Mouse (Mus musculus): ENCODE measurements around the gene Nol7. TPM values are rescaled to one million over a fixed set of nuclear protein-coding genes. Genes with fewer than 3 reads are reported as not detected.

Nol7 gene
- total RNA-seq, 2 experiments from 2014 or later: 82.5 to 94.7 TPM

DNA sequence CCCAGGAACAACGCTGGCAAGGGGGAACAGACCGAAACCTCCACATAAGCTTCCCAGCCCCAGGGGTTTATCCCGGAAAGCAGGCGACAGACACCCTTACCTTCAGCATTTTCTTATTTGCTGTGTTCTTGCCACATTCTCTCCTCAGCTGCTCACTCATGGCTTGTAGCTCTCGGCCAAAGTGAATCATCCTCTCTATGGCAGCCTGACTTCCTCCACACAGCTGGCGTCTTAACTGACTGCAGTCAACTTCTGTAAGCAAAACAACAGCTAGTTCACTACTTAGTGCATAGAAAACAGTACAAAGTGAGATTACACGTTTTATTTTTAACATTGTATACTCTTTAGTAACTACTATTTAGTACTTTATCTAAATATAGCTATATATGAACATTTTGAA lies 14.1 kb downstream of the Nol7 start:
- no peak for DNase-seq (ENCODE audit: extremely low spot score in 1 of 2, low spot score in 2 of 2)
- intact Hi-C loops (cut with DNase I): no loop called here

DNA sequence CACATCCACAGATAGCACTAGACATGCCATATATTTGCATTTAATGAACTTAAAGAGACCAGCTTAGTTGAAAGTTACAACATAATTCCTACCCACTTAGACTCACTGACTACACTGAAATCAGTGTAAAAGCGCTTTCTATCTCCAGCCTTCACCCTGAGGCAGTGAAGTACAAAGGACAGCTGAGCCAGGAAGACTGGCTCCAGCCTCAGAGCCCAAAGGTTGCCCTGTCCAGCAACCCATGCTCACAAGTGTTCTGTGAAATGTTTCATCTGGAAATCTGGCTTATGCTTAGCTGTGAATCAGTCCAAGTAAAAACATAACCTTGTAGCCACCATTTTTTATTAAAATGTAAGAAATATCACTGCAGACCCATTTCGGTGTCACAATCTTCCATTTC lies 15.4 kb downstream of the Nol7 start:
- no peak for DNase-seq (ENCODE audit: extremely low spot score in 1 of 2, low spot score in 2 of 2)
- intact Hi-C loops (cut with DNase I): no loop called here

DNA sequence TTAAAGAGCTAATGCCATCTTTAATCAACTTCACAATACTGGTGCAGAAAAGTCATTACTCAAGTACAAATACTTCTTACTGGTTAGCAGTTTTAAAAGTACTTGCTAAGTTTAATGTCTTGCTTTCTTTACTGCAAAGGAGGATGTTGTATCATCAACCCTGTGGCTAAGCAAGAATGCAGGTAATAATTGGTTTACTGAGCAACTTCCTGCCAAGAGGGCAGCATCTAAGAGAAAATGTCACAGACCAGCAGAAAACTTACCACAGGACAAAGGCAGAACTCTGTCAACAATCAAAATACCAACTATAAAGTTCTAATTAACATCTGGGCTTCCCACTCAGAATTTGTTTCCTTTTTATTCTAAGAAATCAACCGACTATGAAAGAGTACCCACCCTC lies 17.1 kb downstream of the Nol7 start:
- intact Hi-C loops (cut with DNase I): no loop called here
- DNase-seq (ENCODE audit: extremely low spot score in 1 of 2, low spot score in 2 of 2): no peak

- DNase-seq (ENCODE audit: extremely low spot score in 1 of 2, low spot score in 2 of 2): peak in 1 of 2 experiments; percentile 15
- intact Hi-C loops (cut with DNase I): no loop called here
Observed at GRCm38 (mm10) chr13:43428436-43428835, 30.2 kb downstream of the Nol7 start.

DNA sequence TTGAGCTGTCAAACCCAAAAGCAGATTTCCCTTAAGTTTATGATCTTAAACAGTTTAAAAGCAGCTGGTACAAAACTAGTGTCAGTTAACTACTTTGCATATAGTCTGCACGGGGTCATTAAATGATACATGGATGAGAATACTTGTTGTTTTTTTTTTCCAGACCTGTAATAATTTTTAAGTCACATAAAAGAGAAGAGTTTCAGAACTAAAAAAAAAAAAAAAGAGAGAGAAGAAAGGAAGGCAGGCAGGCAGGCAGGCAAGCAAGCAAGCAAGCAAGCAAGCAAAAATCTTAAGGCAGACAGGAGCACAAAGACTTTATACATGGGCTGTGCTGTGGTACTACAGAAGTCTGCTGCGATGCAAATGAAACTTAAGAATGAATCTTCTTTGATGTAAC lies 35.2 kb downstream of the Nol7 start:
- DNase-seq (ENCODE audit: extremely low spot score in 1 of 2, low spot score in 2 of 2): no peak
- intact Hi-C loops (cut with DNase I): no loop called here

DNA sequence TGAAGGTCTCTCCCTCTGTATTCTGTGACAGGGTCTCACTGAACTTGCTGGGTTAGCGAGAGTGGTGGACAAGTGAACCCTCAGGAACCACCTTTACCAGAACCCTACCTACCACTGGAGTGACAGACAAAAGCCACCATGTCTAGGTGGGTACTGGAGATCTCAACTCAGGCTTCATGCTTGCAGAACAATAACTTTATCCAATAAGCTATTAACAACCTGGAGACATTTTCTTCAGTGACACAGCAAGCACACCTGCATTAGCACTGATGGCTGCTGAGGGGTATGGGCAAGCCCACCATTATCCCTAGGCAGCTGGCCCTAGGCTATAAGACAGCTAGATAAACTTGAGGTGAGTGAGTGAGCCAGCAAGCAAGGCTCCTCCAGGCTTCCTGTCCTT lies 42.2 kb downstream of the Nol7 start:
- intact Hi-C loops (cut with DNase I): no loop called here
- DNase-seq (ENCODE audit: extremely low spot score in 1 of 2, low spot score in 2 of 2): no peak

GRCm38 (mm10) chr13:43442551-43442950 lies 44.4 kb downstream of the Nol7 start:
- intact Hi-C loops (cut with DNase I): no loop called here

DNA sequence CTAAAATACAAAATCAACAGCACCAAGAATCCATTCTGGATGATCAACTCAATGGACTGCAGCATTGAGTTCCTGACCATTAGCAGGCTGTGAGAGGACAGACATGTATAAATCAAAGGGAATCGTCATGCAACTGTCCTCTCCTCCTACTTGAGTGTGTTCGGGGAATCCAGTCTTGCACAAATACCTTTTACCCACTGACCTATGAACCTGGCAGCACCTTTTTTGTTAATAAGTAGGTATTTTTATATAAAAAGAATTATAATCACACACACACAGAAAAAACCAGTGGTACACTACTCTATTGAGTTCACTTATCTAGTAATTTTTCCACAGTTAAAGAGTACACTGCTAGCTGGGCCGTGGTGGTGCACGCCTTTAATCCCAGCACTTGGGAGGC lies 45.5 kb downstream of the Nol7 start:
- no peak for DNase-seq (ENCODE audit: extremely low spot score in 1 of 2, low spot score in 2 of 2)
- intact Hi-C loops (cut with DNase I): no loop called here

More at GRCm38 (mm10) chr13:43442551-43442950, 44.4 kb downstream of the Nol7 start:
- DNase-seq (ENCODE audit: extremely low spot score in 1 of 2, low spot score in 2 of 2): no peak

DNA sequence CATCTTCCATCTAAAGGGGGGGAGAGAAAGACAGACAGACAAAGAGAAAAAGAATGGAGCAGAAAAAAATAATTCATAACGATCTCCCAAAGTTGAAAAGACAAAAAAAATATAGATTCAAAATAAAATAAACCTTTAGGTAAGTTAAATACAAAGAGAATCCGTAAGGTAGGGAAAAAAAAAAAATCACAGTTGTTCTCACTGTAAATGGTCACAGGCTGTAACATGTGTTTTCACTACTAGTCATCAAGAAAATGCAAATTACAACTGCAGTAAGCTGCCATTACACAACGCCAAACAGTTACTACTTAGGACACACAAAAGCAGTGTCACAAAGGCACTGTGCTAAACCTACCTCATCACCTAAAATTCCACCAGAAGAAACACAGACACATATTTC lies 46.5 kb downstream of the Nol7 start:
- intact Hi-C loops (cut with DNase I): no loop called here
- DNase-seq (ENCODE audit: extremely low spot score in 1 of 2, low spot score in 2 of 2): no peak

- intact Hi-C loops (cut with DNase I): no loop called here
- DNase-seq (ENCODE audit: extremely low spot score in 1 of 2, low spot score in 2 of 2): no peak
Observed at GRCm38 (mm10) chr13:43445754-43446153, 47.6 kb downstream of the Nol7 start.

- intact Hi-C loops (cut with DNase I): no loop called here
- DNase-seq (ENCODE audit: extremely low spot score in 1 of 2, low spot score in 2 of 2): no peak
Observed at GRCm38 (mm10) chr13:43447721-43448120, 49.5 kb downstream of the Nol7 start.

GRCm38 (mm10) chr13:43450686-43451085 lies 52.5 kb downstream of the Nol7 start:
- DNase-seq (ENCODE audit: extremely low spot score in 1 of 2, low spot score in 2 of 2): no peak
- intact Hi-C loops (cut with DNase I): no loop called here

GRCm38 (mm10) chr13:43452177-43452576 lies 54.0 kb downstream of the Nol7 start:
- DNase-seq (ENCODE audit: extremely low spot score in 1 of 2, low spot score in 2 of 2): no peak
- intact Hi-C loops (cut with DNase I): no loop called here

DNA sequence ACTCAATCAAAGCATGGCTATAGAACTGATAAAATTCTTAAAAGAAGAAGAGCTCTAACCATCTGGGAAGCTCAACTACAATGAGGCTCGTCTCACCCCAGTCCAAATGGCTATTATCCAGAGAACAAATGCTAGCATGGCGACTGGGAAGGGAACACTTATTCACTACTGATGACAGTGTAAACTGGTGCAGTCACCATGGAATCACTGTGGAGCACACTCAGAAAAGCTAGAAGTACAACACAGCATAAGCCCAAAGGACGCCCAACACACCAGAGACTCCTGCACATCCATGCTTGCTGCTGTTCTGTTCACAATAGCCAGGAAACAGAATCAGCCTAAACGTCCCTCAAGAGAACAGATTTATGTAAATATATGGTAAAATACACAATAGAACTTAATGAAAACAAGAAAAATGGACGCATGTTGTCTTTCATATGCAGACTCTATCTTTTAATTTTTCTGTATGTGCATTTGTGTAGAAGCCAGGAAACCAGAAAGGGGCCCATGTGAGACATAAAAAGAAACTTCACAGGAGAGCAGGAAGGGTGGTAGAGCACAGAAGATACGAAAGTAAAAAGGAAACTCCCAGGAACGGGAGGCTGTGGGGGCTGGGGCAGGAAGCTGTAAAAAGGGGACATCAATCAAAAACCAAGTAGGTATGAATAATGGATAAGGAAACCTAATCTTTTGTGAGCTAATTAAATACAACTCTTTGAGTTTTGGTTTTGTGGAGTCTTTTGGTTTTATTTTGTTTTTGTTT lies 54.8 kb downstream of the Nol7 start:
- no peak for DNase-seq (ENCODE audit: extremely low spot score in 1 of 2, low spot score in 2 of 2)
- intact Hi-C loops (cut with DNase I): no loop called here

- intact Hi-C loops (cut with DNase I): no loop called here
- no peak for DNase-seq (ENCODE audit: extremely low spot score in 1 of 2, low spot score in 2 of 2)
Observed at GRCm38 (mm10) chr13:43454431-43454830, 56.2 kb downstream of the Nol7 start.

Other genes starting within 250 kb of the Nol7 start
- gene Tbc1d7, start 226.9 kb upstream of the Nol7 start, total RNA-seq (2021): 10 to 100 TPM; 35.9 to 36.0 TPM
- gene Gfod1, start 94.2 kb upstream of the Nol7 start, total RNA-seq (2021): 10 to 100 TPM; 41.6 to 43.3 TPM
- 10 to 100 TPM; 14.0 to 15.1 TPM for gene Sirt5, start 32.9 kb upstream of the Nol7 start, total RNA-seq (2021)
- gene Ranbp9, start 82.9 kb downstream of the Nol7 start, total RNA-seq (2021): 10 to 100 TPM; 75.6 to 75.7 TPM
- gene Mcur1, start 161.8 kb downstream of the Nol7 start, total RNA-seq (2021): 10 to 100 TPM; 12.1 to 12.2 TPM
- 1 to 10 TPM; 7.1 to 7.2 TPM for gene Rnf182, start 217.3 kb downstream of the Nol7 start, total RNA-seq (2021)